Mouse (Mus musculus) layer of hippocampus, adult 9-11 months (tissue): ENCODE results near the gene Dock11.

ENCODE experiments used
- DNase-seq: peaks from one replicate; pipeline ENCODE4 v3.0.0; 2022

Dock11 gene

GRCm38 (mm10) chrX:35888087-35888895, at the start of gene Dock11:
TSS of gene Dock11 (plus strand) at chrX:35888832.
- peak; percentile 42 for DNase-seq

- no peak for DNase-seq
Observed at GRCm38 (mm10) chrX:35879703-35880102, 8.9 kb upstream of the Dock11 start.

GRCm38 (mm10) chrX:35888945-35889799, 540 bp downstream of the Dock11 start:
- DNase-seq: peak; percentile 3

- DNase-seq: no peak
Observed at GRCm38 (mm10) chrX:35889800-35890106, 1.1 kb downstream of the Dock11 start.

- DNase-seq: no peak
Observed at GRCm38 (mm10) chrX:35891534-35892125, 3.0 kb downstream of the Dock11 start.

DNA sequence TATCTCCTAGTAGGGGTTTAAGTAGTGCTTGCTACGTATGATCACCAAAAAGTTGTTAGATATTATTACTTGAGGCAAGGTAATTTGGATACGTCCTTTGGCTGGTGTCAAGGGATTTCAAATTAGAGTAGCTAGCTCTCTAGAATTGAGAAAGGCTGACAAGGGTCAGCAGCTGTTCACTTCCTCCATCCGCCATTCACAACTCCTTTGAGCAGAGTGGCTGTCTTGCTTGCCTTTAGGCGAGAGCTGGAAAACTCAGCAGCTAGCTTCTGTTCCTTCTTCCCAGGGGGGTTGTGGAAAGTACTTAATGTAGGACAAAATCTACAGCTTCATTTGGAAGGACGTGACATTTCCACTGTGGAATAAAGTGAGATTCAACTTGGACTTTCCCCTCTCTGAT, 3.7 kb downstream of the Dock11 start:
- no peak for DNase-seq

DNA sequence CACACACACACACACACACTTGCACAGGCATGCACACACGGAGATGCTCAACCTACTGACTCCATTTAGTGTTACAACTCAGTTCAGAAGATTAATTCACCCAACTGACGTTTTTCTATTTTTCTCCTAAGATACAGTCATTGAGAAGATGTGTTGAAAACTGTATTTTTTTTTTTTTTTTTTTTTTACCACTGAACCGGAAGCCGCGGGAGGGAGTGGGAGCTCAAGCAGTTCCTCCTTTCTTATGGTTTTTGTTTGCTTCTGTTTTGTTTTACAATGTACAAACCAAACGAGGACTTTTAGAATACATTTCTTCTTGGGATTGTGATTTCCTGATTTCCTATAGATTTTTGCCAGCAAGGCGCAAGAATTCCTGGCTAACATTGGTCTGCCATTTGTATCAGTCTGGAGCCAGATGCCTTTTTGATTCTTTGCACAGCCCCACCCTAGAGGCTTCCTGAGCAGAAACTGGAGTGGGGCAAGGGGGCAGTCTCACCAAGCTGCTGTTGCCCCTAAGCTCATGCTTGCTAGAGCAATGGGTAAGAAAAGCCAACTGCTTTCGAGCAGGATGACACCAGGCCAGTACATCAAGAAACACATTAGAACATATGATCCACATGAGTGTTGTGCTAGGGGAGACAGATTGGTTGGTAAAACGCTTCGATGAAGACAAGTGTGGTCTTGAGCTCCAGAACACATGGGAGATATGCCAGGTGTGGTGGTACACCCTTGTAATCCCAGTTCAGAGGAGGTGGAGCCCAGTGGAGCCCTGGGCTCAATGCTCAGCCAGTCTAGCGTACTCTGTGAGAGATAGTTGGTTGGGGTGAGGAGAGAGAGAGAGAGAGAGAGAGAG, 9.2 kb downstream of the Dock11 start:
- DNase-seq: no peak

GRCm38 (mm10) chrX:35898501-35898766, 9.8 kb downstream of the Dock11 start:
- DNase-seq: no peak

DNA sequence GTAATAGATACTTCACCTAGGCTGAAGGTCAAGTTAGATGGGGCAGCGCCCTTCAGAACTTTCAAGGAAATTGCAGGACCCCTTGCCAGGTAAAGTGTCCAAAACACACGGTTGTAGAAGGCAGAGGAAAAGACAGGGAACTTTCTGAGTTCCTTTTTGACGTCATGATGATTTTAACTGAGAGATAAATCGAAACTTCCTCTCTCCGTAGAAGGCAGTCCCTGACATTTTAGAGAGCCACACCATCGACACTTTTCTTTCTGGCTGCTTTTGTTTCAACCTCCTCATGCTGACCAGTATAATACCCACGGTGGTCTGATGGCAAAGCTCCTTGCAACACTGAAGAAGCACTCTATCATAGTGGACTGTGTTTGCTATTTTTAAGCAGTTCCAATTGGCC, 15.7 kb downstream of the Dock11 start:
- DNase-seq: no peak

DNA sequence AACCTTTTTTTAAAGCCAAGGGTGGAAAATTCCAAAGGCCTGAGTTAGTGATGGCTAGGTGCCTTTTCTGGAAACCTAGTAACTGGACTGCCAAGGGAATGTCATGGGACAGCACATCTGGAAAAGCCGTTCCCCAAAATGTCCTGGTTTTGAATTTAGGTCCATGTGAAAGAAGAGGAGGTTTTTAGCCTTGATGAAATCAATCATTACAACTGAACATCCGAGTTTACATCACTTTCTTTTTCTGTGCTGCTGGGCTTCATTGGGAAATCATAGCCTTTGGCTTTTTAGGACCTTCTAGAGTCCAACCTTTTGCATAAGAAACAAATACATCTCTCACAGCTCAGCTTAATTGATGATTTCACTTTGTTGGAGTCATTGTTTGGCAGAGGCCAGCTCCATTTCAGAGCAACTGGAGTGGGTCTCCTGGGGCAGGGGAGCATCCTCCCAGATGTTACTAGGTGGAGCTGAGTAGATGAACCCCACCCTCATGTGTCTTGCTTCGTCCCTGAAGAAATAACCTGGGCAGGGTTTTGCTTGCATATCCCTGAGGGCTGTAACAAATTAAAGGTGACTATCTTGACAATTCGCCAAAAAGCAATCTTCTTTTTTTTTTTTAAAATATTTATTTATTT, 18.2 kb downstream of the Dock11 start:
- DNase-seq: no peak

GRCm38 (mm10) chrX:35919558-35919957, 30.9 kb downstream of the Dock11 start:
- DNase-seq: no peak

DNA sequence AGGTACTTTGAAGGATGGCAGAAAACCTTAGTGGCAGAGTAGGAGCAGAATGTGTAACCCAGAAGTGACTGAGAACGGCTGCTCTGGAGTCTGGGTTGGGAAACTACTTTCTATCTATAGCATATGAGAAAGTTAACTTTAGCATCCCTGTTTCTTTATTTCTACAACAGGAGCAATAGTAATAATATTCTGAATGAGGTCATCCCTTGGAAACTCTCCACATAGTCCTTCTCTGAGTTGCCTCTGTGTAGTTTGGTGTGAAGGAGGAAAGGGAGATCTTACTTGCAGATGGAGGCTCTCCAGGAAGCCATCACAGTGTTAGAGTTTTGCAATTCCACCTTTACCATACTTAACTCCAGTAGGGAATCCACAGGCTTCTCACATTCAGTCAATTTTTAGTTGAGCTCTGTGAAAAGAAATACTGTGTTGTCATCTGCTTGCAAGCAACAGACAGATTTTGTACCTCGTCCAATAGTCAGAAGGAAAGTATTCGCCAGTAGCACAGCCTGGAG, 31.5 kb downstream of the Dock11 start:
- DNase-seq: no peak

DNA sequence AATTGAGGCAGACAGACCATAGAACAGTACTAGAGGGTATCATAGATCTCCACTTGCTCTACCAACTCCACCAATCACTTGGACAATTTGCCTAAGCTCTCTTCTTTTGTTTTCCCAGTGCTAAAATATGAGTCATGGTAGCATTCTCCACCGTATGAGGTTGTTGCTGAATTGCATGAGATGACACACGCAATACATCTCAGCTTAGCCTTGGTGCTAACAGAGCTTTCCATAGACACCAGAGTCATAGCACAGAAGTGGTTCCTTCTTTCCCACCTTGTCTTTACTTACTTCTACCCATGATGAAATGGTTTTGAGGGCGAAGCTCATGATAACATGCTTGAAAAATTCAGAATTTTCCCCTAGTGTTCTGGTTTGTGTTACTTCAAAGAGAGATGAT, 33.3 kb downstream of the Dock11 start:
- no peak for DNase-seq

DNA sequence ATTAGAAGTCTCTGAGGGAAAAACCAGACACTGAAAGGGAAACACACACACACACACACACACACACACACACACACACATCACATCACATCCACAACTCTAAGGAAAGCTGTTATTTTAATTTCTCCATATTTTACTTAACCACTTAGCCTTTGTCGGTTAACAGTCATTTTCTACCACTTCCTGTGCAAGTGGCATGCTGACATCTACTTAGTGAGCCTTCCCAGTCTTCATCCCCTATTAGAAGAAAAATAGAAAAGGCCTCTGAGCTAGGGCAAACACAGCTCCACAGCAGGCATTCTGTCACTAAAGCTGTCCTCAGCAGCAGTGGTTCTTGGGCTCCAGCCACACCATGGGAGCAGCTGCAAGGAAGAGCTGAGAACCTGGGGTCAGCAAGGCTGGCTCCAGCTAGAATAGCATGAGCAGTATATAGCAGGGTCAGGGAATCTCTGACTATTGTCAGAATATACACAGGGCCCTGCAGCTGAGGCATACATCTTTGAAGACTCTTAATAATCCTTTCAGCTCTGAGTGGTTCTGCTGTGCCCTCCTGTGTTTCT, 36.2 kb downstream of the Dock11 start:
- no peak for DNase-seq

DNA sequence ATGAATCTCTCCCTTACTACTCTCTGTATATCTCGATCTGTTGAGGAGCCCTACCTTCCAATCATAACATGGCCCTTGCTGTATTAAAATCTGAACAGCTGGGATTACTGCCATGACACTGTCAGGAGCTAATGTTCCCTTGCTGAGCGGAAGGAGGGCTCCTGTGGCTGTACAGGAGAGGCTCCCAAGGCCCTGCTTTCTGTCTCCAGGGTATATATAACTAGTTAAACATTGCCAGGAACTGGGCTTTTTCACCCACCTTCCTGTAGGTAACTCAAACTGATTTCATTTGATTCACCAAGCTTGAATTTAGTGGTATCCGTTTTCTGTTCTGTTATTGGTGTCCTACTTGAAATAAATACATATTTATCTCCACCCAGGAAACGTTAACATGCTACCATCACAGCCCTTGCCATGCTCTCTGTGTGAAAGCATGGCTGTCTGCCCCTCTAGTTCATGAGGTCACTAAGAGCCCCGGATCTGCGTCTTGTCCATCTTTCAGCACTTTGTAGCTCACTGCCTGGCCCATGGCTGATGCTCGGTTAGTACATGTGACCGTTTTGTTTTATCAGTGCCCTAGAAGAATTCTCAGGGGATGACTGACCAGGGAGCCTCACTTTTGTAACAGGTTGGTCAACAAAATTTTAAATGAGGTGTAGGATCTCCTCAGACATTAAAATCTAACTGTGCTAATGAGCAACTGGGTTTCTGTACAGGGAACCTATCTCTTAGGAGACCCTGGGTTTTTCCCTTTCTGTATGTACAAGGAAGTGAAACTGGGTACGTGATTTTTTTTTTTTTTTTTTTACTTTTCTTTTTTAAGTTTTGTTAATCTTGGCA, 41.7 kb downstream of the Dock11 start:
- no peak for DNase-seq

GRCm38 (mm10) chrX:35930934-35931406, 42.3 kb downstream of the Dock11 start:
- no peak for DNase-seq

- DNase-seq: no peak
Observed at GRCm38 (mm10) chrX:35931945-35932344, 43.3 kb downstream of the Dock11 start.

- no peak for DNase-seq
Observed at GRCm38 (mm10) chrX:35932952-35933351, 44.3 kb downstream of the Dock11 start.

DNA sequence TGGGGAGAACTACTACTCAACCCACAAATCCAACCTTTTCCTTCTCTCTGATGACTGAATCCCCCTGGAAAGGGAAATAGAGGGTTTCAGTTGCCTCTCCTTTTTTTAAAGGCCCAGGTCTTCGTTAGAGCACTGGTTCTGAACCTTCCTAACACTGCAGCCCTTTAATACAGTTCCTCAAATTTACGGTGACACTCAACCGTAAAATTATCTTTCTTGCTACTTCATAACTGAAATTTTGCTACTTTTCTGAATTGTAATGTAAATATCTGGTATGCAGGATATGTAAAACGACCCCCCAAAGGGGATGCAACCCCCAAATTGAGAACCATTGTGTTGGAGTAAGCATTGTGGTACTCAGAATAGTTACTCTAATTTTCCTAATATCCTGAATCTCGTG, 49.5 kb downstream of the Dock11 start:
- no peak for DNase-seq

DNA sequence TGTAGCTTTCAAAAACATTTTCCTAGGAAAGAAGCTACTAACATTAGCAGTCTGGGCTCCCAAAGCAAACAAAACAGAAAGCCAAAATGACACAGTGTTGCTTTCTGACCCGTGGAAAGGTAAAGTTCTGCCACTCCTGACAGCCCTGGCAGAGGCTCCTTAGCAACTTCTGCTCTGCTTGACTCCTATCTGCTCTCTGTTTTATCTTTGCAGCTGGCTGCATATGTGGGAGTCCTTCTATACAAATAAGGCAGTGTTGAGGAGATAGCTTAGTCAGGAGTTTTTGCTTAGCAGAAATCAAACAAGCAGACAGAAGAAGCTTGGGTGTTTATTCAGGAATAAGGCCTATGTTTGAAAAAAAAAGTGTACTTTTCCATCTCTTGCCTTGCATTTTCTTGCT, 57.8 kb downstream of the Dock11 start:
- DNase-seq: no peak

- DNase-seq: no peak
Observed at GRCm38 (mm10) chrX:35950135-35950534, 61.5 kb downstream of the Dock11 start.
